Mouse (Mus musculus): Measurements from ENCODE around the gene Ehbp1. TPM values are rescaled to one million over a fixed set of nuclear protein-coding genes. Genes with fewer than 3 reads are reported as not detected.

The Ehbp1 gene
- 12.6 and 14.9 TPM in 2 replicates for polyA plus RNA-seq (2015; fragmentation: Nextera tagmentation; extraction: Ambion mirVana)

DNA sequence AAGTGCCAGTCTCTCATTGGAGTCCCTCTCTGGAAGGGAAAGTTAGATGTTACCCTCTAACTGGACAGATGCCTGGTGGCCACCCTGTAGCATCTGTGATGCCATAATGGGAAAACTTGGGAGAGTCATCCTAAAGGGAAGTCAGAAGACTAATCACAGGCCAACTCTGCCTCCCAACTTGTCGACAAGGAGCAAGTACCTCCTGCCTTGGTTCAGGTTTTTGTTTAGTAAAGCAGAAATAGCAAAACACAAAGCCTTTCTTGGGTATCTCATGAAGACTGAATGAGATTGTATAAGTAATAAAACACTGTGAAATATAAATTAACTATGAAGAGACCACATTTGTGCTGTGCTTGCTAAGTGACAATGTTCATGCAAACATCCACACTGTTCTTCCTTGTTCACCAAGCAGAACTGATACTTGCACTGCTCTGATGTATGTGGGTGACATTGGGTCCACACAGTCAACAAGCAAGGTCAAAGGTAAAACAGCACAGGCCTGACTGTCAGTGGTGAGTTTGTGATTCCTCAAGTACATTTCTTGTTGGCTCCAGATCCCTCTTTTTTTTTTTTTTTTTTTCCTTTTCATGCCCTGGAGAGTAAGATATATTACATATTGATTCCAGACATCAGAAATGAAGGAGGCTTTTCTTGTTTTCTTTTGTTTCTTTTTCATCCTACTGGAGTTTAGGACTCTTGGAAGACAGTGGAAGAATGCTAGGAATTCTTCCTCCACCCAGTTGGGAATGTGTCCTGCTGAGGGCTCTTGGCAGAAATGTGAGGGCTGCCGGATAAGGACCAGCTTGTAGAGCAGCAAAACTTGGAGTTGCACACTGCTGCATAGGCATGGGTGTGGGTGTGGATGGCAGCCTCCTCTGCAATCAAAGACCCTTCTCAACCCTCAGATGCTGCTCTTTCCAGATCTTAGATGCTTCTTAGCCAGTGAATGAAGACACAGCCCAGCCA, at the start of gene Ehbp1:
Ehbp1 (minus strand) TSS at position 51 of the 966 bp plus-strand sequence.

DNA sequence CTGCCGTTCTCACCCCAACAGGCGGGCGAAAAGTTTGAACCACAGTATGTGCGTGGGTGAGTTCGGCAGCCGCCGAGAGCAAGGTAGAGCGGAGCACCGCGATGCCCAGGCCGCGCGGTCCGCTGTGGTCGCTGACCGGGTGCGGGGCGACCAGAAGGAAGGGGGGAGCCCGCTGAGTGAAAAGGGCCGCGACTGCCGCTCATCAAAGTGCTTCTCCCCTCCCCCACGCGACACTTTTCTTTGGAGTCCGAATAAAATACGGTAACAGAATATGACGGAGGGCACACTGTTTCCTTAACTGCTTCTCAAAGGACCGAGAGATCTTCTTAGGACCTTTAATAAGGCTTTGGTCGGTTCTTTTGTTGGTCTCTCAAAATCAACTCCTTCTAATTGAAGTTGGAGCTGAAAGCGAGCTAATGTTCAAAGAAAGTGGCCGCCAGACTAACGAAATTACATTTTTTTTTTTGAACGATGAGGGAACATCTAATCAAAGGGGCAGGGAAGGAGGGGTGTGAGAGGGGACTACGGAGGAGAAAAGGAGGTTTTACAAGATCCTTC, 339.2 kb downstream of the Ehbp1 start, which contains the start of gene Otx1:
Otx1 (minus strand) TSS at position 115 of the 558 bp plus-strand sequence.

Other genes with a start within 250 kb of the Ehbp1 start
- 24.0 and 25.3 TPM in 2 replicates for gene Tmem17, start 169.8 kb upstream of the Ehbp1 start, polyA plus RNA-seq (2015; fragmentation: Nextera tagmentation; extraction: Ambion mirVana)

Measured in neural tube, postnatal 0 days (tissue).